Mouse (Mus musculus) adrenal gland, postnatal 25 days (tissue): Measurements from ENCODE around the gene Foxred1. TPM values are rescaled to one million over a fixed set of nuclear protein-coding genes. Genes with fewer than 3 reads are reported as not detected.

Source experiments
- DNase-seq: peaks from one replicate; pipeline ENCODE4 v3.0.0; 2021; ENCODE audit warnings: mixed read lengths
- total RNA-seq: library from RNA; stranded (reverse); gene quantifications from 2 replicates; pipeline ENCODE4 v1.2.3, GENCODE M21; 2021

The Foxred1 gene
- total RNA-seq, 1 experiment from 2014 or later, result 57.8 TPM

GRCm38 (mm10) chr9:35192983-35193542, 17.8 kb downstream of the Foxred1 start:
- DNase-seq, result no peak

DNA sequence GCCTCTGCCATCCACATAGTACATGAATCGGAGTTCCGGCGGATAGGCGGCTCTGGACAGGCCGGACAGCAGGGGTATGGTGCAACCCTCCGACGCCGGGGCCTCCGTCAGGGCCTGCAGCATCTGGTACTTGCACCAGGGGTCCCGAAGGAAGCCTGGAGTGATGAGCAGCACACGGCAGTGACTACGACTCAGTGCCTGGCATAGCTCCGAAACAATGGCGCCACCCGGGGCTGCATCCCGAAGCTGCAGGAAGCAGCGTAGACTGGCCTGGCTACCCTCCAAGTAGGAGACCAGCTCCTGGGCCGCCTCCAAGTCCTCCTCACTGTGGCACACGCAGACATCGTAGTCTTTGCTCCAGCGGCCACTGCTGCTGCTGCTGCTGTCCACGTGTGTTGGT, 22.2 kb downstream of the Foxred1 start:
- peak; percentile 52 for DNase-seq

DNA sequence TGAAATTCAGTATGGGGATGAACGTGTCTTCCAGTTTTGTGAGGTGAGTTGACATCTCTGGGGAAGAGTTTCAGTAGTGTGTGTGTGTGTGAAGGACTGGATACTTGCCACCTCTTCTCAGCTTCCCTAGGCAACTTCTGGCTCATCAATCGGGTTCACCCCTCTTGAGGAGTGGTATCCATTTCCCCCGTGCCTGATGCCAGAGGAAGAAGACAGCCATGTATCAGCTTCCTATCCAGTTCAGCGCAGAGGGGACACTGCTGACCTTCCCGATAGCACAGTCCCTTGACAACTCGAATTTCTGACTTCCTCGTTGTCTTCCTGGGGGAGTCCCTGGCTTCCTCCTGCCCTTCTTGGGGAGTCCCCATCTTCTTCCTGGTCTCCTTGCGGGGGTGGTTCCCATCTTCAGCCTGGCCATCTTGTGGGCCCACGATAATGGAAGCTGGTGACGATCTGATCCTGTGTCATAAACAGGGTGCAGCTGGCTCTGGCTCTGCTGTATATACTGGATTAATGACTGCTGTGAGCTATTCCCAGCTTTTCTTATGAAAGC, 23.4 kb downstream of the Foxred1 start:
- no peak for DNase-seq

DNA sequence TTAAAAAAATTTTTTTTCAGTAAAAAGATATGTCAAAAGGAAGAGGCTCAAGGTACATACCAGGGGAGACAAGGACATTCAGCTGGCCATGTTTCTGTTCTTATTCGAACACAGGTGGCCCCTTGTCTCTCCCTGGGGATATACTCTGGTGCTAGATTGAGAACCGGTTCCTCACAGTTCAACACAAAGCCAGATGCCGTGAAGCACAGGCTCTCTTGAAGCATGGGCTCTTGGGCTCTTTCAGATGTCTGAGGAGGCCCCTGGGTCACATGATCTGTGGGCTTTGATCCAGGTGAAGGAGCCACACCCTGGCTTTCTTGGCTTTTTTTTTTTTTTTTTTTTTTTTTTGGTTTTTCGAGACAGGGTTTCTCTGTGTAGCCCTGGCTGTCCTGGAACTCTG, 24.4 kb downstream of the Foxred1 start:
- DNase-seq, result no peak

DNA sequence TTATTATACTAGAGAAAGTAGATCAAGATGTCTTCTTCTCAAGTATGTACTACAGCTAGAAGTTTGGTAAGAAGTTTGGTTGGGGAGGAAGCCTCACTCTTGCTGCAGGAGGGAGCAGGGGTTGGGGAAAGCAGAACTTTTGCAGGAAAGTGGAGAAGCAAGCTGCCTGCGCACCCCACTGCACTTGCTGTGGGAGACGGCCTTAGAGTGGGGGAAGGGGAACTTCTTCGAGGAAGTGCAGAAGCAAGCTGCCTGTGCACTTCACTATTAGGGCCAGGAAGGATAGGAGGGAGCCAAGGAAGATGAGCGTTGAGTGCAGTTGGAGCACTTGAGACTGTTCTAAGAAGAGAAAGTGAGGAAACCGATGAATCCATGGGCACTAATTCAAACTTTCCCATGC, 27.5 kb downstream of the Foxred1 start:
- no peak for DNase-seq

GRCm38 (mm10) chr9:35182832-35183231, 28.0 kb downstream of the Foxred1 start:
- DNase-seq, result no peak

DNA sequence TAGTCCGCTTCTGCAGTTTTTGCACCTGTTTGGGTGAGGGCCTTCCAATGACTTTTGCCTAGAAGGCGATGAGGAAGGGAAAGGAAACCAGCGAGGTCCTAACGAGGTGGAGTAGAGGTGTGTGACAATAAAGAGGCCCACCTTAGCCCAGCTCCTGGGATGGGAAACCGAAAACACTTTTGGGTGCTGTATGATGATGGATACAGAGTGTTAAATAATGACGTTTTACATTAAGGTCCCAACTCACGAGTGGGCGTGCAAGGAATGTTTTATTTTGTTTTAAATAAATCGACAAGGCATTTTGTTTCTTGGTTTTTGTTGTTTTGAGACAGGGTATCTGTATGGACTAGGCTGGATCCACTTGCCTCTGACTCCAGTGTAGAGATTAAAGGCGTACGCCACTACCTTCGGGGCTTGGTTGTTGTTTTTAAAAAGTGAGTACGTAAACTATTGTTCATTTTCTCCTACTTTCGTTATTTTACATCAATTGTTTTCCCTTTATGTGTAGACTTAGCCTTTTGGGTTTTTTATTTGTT, 34.7 kb downstream of the Foxred1 start:
- no peak for DNase-seq

- peak; percentile 90 for DNase-seq
Observed at GRCm38 (mm10) chr9:35175251-35176123, 35.4 kb downstream of the Foxred1 start, which contains the start of gene Dcps. Dcps (minus strand) TSS chr9:35176061.

DNA sequence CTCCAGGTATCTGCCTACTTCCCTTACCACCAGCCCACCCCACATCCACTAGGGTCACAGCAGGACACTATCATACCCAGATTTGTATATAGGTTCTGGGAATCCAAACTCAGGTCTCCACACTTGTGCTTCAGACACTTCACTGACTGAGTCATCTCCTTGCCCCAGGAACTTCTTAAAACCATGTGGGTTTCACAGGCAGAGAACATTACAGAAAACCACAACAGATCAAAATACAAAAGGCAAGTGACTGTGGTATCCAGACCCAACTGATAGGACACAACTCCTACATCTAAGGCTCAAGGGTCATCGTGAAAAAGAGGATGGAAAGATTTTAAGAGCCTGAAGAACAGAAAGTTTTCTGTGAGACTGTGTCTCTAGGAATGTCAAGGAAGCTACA, 37.5 kb downstream of the Foxred1 start:
- DNase-seq, result no peak

GRCm38 (mm10) chr9:35170071-35170470, 40.8 kb downstream of the Foxred1 start:
- no peak for DNase-seq

GRCm38 (mm10) chr9:35166798-35167635, 43.8 kb downstream of the Foxred1 start:
- DNase-seq, result no peak

- no peak for DNase-seq
Observed at GRCm38 (mm10) chr9:35166144-35166797, 44.6 kb downstream of the Foxred1 start.

GRCm38 (mm10) chr9:35164142-35164874, 46.5 kb downstream of the Foxred1 start:
- no peak for DNase-seq

DNA sequence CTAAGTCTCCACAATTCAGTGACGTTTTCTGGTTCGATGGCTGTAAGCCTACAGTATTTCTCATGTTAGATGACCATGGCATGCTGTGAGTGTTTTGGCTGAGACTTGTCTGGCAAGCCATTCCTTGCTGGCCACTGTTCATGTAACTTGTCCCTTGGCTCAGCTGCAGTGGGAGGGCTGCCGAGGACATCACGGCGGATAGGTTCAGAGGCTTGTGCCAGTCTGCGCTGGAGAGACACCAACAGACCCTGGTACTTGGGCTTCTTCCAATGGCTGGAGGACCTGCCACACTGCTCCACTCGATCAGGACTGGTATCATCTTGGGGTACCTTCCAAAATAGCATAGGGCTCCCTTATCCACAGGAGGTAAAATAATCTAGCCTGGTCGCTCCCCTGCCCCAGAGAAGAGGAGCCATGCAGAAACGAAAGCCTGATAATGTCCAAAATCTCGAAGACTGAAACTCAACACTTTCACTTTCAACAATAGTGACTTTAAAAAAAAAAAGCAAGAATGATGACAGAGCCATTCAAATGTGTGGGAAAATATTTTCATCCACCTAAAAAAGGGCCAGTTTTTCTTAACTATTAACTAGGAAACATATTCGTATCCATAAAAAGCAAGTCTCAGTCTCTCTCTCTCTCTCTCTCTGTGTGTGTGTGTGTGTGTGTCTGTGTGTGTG, 47.7 kb downstream of the Foxred1 start:
- peak; percentile 49 for DNase-seq

DNA sequence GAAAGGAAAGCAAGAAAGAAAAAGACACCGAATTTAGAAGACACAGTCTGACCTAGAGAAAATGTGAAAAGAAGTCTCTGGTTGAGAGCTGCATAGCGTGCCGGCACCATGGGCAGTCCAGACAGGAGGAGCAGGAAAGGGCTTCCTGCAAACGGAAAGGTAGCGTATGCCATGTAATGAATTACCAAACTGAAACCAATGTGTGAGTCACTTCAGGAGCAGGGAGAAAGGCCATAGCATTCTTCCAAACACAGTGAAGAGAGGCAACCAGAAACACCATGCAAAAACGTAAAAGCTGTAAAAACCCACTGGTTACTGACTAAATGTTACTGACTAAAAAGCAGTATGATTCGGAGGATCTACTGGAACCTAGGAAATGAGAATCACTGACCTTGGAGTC, 49.1 kb downstream of the Foxred1 start:
- no peak for DNase-seq

DNA sequence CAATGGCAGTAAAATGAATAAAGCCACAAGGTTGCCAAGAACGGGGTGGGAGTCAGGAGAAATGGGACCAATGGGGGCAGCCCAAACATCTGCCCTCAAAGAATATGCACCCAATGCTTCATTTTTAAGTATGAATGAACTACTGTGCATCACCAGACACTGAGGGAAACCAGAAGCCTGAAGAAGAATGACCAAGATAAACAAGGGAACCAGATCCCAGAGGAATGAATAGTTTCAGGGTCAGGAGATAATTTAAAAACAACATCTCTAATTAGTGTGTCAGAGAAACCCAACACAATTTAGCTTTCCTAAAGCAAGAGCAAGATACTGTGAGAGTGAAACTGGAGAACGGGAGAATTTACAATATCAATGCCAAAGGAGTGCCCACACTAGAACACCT, 50.2 kb downstream of the Foxred1 start:
- no peak for DNase-seq

GRCm38 (mm10) chr9:35158477-35158876, 52.4 kb downstream of the Foxred1 start:
- DNase-seq, result no peak

DNA sequence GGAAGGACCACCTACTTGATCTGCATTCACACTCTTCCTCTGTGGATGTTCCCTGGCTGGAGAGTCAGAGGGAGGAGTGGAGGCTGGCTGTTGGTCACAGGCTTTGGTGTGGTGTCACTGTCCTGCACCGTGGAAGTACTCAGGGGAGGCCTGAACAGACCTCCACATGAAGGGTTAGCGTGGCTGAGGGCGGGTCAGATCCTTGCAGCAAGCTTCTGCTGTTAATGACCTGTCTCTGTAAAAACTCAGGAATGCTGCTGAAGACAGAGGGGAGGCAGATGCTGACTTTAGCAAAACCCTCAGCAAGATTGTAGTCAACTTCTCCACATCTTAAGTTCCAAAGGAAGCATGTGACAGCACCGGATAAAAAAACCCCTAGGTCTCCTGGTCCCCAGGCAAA, 54.0 kb downstream of the Foxred1 start:
- DNase-seq, result no peak

- no peak for DNase-seq
Observed at GRCm38 (mm10) chr9:35156002-35156710, 54.7 kb downstream of the Foxred1 start.
